Mouse (Mus musculus): ENCODE measurements around the gene Stx5a. TPM values are rescaled to one million over a fixed set of nuclear protein-coding genes. Genes with fewer than 3 reads are reported as not detected.

The Stx5a gene
- polyA plus RNA-seq, 1 experiment from 2014 or later = 103 TPM

DNA sequence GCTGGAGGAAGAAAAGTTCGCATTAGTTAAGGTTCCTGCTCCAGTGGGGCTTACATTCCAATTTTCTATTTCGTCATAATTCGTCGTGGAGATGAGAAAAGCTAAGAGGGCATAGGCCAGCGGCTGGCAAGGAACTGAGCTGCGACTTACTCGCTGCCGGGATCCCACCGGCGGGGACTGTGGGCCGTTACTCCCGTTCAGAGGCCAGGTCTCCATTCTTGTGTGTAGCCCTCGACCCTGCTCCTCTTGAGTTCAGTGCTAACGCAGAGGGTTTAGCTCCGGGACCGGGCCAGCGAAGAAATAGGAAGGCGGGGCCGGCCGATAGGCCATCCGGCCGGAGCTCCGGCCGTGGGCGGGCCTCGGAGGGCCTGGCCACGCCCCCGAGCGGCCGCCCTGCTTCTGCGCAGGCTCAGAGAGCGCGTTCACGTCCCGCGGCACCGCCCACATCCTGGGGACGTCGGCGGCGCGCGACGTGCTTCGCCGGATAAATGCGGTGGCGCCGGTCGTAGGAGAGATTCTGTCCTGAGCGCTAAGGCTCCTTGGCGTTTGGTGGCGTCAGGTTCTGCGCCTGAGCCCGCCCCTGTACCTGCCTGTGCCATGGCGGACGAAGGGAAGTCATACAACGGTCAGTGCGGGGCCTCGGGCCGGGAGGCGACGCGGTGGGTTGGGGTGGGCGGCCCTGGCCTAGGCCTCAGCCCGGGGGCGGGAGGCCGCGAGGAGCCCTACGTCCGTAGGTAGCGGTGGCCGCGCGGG, 15.6 kb downstream of the Stx5a start, which contains the start of gene Nxf1:
Gene Nxf1, plus strand, starts transcription at position 439 of the 753 bp plus-strand sequence.
- Histone ChIP-seq H3K9me3 (ENCODE audit: control insufficient read depth, low read length) (no peaks in the 10 kb centered on the region), H3K4me1 (replicated peaks; ENCODE audit: control insufficient read depth, insufficient read depth, low read length) (peaks cover 28% of the 10 kb centered on the region), H3K4me2 (replicated peaks) (peak within 1 kb of the TSS; percentile 90), H3K36me3 (replicated peaks; ENCODE audit: control insufficient read depth, insufficient read depth) (peaks cover 39% of the 10 kb centered on the region), H3K27me3 (ENCODE audit: control insufficient read depth, insufficient read depth, low read length) (no peaks in the 10 kb centered on the region), H3K27ac (peak within 1 kb of the TSS; percentile 85), H3K9ac (peak within 1 kb of the TSS; percentile 95), H3K4me3 (replicated peaks; ENCODE audit: low read length) (peak within 1 kb of the TSS; percentile 84)
- peak; percentile 95 for ATAC-seq (ENCODE audit: low FRiP score)
- DNase-seq (ENCODE audit: low spot score) = peak; percentile 96
- WGBS = under 1% methylated on average over 75 of the region's 75 CpGs

DNA sequence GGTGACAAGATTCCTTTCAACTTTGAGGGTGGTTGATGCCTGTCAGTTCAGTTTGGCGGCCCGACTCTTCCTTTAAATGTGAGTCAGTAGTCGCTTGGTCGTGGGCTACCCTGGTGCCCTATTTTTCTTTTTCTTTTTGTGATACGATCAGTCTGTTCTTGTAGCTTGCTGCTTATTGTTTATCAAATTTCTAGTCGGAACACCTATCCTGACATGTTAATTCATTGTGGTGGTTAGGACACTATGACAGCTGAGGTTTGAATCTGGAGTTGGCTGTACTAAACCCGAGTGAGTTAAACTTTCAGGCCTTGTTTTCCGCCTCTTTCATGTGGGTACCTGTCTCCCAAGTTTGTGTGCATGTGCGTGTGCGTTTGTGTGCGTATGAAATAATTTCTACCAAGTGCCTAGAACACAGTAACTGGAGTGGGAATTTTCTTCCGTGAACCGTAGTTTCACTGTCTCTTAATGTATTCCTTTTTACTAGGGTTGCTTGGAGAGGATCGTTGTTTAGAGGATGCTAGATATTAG, 16.3 kb downstream of the Stx5a start:
- no peaks in the 10 kb centered on the region for H3K27me3 ChIP-seq (ENCODE audit: control insufficient read depth, insufficient read depth, low read length)
- peak overlapping the region; percentile 85 for H3K27ac ChIP-seq
- 7% methylated on average over 14 of the region's 14 CpGs for WGBS

GRCm38 (mm10) chr19:8758899-8759298, 17.7 kb downstream of the Stx5a start:
- H3K4me2 ChIP-seq (replicated peaks) = peak overlapping the region; percentile 90; the same call in 1 of the 2 replicates
- WGBS = 90% methylated on average over 2 of the region's 2 CpGs
- no peak overlapping the region for H3K4me3 ChIP-seq (replicated peaks; ENCODE audit: low read length)
- H3K27ac ChIP-seq = no peak overlapping the region
- H3K4me1 ChIP-seq (replicated peaks; ENCODE audit: control insufficient read depth, insufficient read depth, low read length) = peaks cover 28% of the 10 kb centered on the region
- no peak for DNase-seq (ENCODE audit: low spot score)
- ATAC-seq (ENCODE audit: low FRiP score) = no peak
- H3K9ac ChIP-seq = no peak overlapping the region
- no peaks in the 10 kb centered on the region for H3K9me3 ChIP-seq (ENCODE audit: control insufficient read depth, low read length)
- H3K27me3 ChIP-seq (ENCODE audit: control insufficient read depth, insufficient read depth, low read length) = no peaks in the 10 kb centered on the region
- H3K36me3 ChIP-seq (replicated peaks; ENCODE audit: control insufficient read depth, insufficient read depth) = peaks cover 38% of the 10 kb centered on the region

More for the DNA sequence above, 16.3 kb downstream of the Stx5a start:
- peak overlapping the region; percentile 84 for H3K4me3 ChIP-seq (replicated peaks; ENCODE audit: low read length)
- H3K4me1 ChIP-seq (replicated peaks; ENCODE audit: control insufficient read depth, insufficient read depth, low read length) = peaks cover 28% of the 10 kb centered on the region
- ATAC-seq (ENCODE audit: low FRiP score) = no peak
- DNase-seq (ENCODE audit: low spot score) = no peak
- peak overlapping the region; percentile 90 for H3K4me2 ChIP-seq (replicated peaks)
- peak overlapping the region; percentile 95 for H3K9ac ChIP-seq
- peaks cover 38% of the 10 kb centered on the region for H3K36me3 ChIP-seq (replicated peaks; ENCODE audit: control insufficient read depth, insufficient read depth)
- H3K9me3 ChIP-seq (ENCODE audit: control insufficient read depth, low read length) = no peaks in the 10 kb centered on the region

- Histone ChIP-seq H3K4me2 (replicated peaks) (no peak overlapping the region), H3K9ac (no peak overlapping the region), H3K4me3 (replicated peaks; ENCODE audit: low read length) (no peak overlapping the region), H3K27ac (no peak overlapping the region), H3K36me3 (replicated peaks; ENCODE audit: control insufficient read depth, insufficient read depth) (peaks cover 38% of the 10 kb centered on the region), H3K27me3 (ENCODE audit: control insufficient read depth, insufficient read depth, low read length) (no peaks in the 10 kb centered on the region), H3K9me3 (ENCODE audit: control insufficient read depth, low read length) (peaks cover 11% of the 10 kb centered on the region; the same call in 1 of the 2 replicates), H3K4me1 (replicated peaks; ENCODE audit: control insufficient read depth, insufficient read depth, low read length) (peaks cover 23% of the 10 kb centered on the region)
- WGBS = 83% methylated on average over 2 of the region's 2 CpGs
- no peak for ATAC-seq (ENCODE audit: low FRiP score)
- no peak for DNase-seq (ENCODE audit: low spot score)
Observed at GRCm38 (mm10) chr19:8760757-8761156, 19.5 kb downstream of the Stx5a start.

GRCm38 (mm10) chr19:8763276-8763675, 22.1 kb downstream of the Stx5a start:
- Histone ChIP-seq H3K27ac (no peak overlapping the region), H3K4me2 (replicated peaks) (no peak overlapping the region), H3K9ac (no peak overlapping the region), H3K4me1 (replicated peaks; ENCODE audit: control insufficient read depth, insufficient read depth, low read length) (peaks cover 7% of the 10 kb centered on the region), H3K9me3 (ENCODE audit: control insufficient read depth, low read length) (peaks cover 11% of the 10 kb centered on the region; the same call in 1 of the 2 replicates), H3K27me3 (ENCODE audit: control insufficient read depth, insufficient read depth, low read length) (no peaks in the 10 kb centered on the region), H3K4me3 (replicated peaks; ENCODE audit: low read length) (no peak overlapping the region), H3K36me3 (replicated peaks; ENCODE audit: control insufficient read depth, insufficient read depth) (peaks cover 63% of the 10 kb centered on the region)
- WGBS = 97% methylated on average over 4 of the region's 4 CpGs
- DNase-seq (ENCODE audit: low spot score) = no peak
- no peak for ATAC-seq (ENCODE audit: low FRiP score)

DNA sequence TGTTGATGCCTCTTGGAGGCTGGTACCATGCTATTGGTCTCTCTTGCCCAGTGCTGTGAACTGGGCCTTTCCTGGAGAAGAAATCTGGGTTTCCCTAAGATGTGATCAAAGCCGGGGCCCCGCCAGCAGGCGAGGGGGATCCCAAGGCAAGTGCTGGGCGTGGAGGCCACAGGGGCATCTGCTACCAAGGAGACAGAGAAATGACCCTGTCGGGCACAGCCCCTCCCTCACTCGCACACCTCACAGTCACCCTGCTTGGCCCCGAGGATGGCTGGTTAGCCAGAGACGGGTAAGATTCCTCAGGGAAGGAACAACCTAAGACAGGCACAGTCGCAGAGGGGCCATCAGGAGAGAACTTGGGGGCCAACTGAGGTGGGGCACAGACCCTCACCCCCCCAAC, 24.3 kb downstream of the Stx5a start:
- no peak overlapping the region for H3K27ac ChIP-seq
- no peak overlapping the region for H3K4me2 ChIP-seq (replicated peaks)
- ATAC-seq (ENCODE audit: low FRiP score) (no peak), DNase-seq (ENCODE audit: low spot score) (no peak)
- H3K9me3 ChIP-seq (ENCODE audit: control insufficient read depth, low read length) = peaks cover 11% of the 10 kb centered on the region; the same call in 1 of the 2 replicates
- no peak overlapping the region for H3K9ac ChIP-seq
- peaks cover 5% of the 10 kb centered on the region for H3K4me1 ChIP-seq (replicated peaks; ENCODE audit: control insufficient read depth, insufficient read depth, low read length)
- no peak overlapping the region for H3K4me3 ChIP-seq (replicated peaks; ENCODE audit: low read length)
- H3K27me3 ChIP-seq (ENCODE audit: control insufficient read depth, insufficient read depth, low read length) = no peaks in the 10 kb centered on the region
- WGBS = 96% methylated on average over 9 of the region's 9 CpGs
- peaks cover 86% of the 10 kb centered on the region for H3K36me3 ChIP-seq (replicated peaks; ENCODE audit: control insufficient read depth, insufficient read depth)

DNA sequence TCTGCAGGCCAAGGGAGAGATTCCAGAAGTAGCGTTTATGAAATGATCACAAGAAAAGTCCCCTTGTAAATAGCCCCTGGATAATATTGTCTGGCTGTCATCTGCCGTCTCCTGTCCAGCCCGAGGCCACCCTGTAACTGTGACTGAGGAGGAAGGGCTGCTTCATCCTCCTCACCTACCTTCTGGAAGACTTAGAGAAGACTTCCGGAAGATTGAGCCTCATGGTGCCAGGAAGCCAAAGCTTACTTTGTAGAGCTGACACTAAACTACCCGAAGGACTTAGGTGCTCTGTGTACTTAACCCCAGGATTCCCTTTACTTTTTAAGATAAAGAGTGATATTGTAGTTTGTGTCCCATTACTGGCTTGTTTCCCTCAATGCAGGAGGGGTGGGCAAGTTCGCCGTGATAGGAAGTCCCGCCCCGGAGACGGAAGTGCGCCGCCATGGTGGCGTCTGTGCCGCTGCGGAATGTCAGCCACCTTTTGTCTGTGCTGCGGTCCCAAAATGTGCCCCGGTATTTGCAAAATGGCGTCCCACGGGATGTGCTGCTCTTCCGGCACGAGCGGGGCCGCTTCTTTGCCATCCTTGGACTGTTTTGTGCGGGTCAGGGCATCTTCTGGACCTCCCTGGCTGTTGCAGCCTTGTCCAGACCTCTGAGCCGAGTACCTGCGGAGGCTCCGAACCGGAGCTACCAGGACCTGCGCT, 29.5 kb downstream of the Stx5a start, which contains the start of gene Tmem223:
Gene Tmem223, plus strand, starts transcription at position 430 of the 704 bp plus-strand sequence.
- peak within 1 kb of the TSS; percentile 86 for H3K4me2 ChIP-seq (replicated peaks)
- ATAC-seq (ENCODE audit: low FRiP score) (peak; percentile 56), DNase-seq (ENCODE audit: low spot score) (peak; percentile 79)
- WGBS = 16% methylated on average over 29 of the region's 29 CpGs
- H3K9me3 ChIP-seq (ENCODE audit: control insufficient read depth, low read length) = no peaks in the 10 kb centered on the region; the same call in 1 of the 2 replicates
- H3K27ac ChIP-seq = peak within 1 kb of the TSS; percentile 82
- no peaks in the 10 kb centered on the region for H3K27me3 ChIP-seq (ENCODE audit: control insufficient read depth, insufficient read depth, low read length)
- peak within 1 kb of the TSS; percentile 86 for H3K9ac ChIP-seq
- H3K4me1 ChIP-seq (replicated peaks; ENCODE audit: control insufficient read depth, insufficient read depth, low read length) = peaks cover 36% of the 10 kb centered on the region
- H3K36me3 ChIP-seq (replicated peaks; ENCODE audit: control insufficient read depth, insufficient read depth) = peaks cover 69% of the 10 kb centered on the region
- H3K4me3 ChIP-seq (replicated peaks; ENCODE audit: low read length) = peak within 1 kb of the TSS; percentile 59

DNA sequence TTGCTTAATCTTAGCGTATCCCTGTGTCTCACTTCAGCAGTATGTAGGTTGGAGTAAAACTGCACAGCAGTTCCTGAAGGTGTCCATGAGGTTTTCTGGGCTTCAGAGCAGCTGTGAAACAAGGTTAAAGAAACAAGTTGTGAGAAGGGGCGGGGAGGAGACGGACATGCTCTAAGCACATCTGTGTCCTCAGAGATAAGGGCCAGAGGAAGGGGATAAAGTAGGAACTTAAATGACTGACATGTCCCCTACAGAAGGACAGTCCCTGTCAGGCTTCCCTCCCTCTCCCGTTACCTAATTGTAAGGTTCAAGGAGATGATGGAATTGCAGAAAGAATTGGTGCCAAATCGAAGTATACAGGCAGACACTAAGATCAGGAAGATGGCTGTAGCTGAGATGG, 31.8 kb downstream of the Stx5a start:
- Histone ChIP-seq H3K4me2 (replicated peaks) (peak overlapping the region; percentile 99), H3K27ac (no peak overlapping the region), H3K9me3 (ENCODE audit: control insufficient read depth, low read length) (no peaks in the 10 kb centered on the region), H3K9ac (0 out of 2 replicates have a peak overlapping the region, but pooled peaks have one; percentile 96), H3K4me3 (replicated peaks; ENCODE audit: low read length) (peak overlapping the region; percentile 68), H3K27me3 (ENCODE audit: control insufficient read depth, insufficient read depth, low read length) (no peaks in the 10 kb centered on the region), H3K36me3 (replicated peaks; ENCODE audit: control insufficient read depth, insufficient read depth) (peaks cover 49% of the 10 kb centered on the region), H3K4me1 (replicated peaks; ENCODE audit: control insufficient read depth, insufficient read depth, low read length) (peaks cover 38% of the 10 kb centered on the region)
- ATAC-seq (ENCODE audit: low FRiP score) = no peak
- 84% methylated on average over 5 of the region's 5 CpGs for WGBS
- no peak for DNase-seq (ENCODE audit: low spot score)

- Histone ChIP-seq H3K4me1 (replicated peaks; ENCODE audit: control insufficient read depth, insufficient read depth, low read length) (peaks cover 38% of the 10 kb centered on the region), H3K9ac (peak overlapping the region; percentile 96; the same call in 1 of the 2 replicates), H3K4me2 (replicated peaks) (peak overlapping the region; percentile 99), H3K9me3 (ENCODE audit: control insufficient read depth, low read length) (no peaks in the 10 kb centered on the region), H3K27ac (peak overlapping the region; percentile 99; the same call in 1 of the 2 replicates), H3K27me3 (ENCODE audit: control insufficient read depth, insufficient read depth, low read length) (no peaks in the 10 kb centered on the region), H3K36me3 (replicated peaks; ENCODE audit: control insufficient read depth, insufficient read depth) (peaks cover 49% of the 10 kb centered on the region), H3K4me3 (replicated peaks; ENCODE audit: low read length) (peak overlapping the region; percentile 68)
- WGBS = 62% methylated on average over 6 of the region's 6 CpGs
- ATAC-seq (ENCODE audit: low FRiP score) (no peak), DNase-seq (ENCODE audit: low spot score) (no peak)
Observed at GRCm38 (mm10) chr19:8773409-8773808, 32.2 kb downstream of the Stx5a start.
